Mouse (Mus musculus) fat pad, adult 2 months (tissue): Measurements from ENCODE around the gene Mctp1.

Experiments
- DNase-seq: peaks from one replicate; pipeline ENCODE4 v3.0.0-alpha.2; 2011; ENCODE audit warnings: low read depth, low spot score; ENCODE audit errors: extremely low read depth

Mctp1 gene

DNA sequence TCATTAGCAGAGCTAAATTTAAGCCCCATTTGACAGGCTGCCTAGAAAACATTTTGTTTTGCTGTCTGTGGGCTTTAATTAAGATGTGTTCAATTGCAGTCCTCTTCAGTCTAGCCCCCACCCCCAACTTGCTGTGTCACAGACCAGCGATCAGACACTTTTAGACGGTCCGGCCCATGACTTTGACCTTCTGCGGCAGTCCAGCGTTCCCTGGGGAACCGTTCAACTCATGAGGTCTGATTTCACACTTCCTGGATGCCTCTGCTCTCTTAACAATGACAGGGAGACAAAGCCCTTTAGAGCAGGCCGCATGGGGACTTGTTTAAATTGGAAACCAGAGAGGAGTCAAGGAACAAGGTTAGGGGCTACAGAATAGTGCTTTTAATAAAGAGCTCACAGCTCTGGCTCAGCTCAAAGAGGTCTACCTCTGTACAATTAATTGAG, 426.2 kb downstream of the Mctp1 start:
- DNase-seq, result no peak

DNA sequence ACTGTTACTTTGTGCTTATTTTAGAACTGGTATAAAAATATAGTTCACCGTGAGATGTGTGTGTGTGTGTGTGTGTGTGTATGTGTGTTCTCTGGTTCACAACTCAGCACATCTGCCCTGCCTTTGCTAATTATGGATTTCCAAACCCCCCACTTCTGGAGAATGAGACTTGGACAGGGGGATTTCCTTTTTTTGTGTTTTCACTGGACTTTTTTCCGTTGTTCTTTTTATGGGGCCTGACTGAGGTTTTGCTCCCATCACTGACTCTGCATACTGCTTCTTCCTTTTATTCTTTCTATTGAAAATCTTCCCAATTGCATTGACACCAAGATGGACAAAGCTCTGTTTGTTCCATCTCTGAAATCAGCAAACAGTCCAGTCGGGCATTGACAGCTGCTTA, 438.7 kb downstream of the Mctp1 start:
- no peak for DNase-seq

GRCm38 (mm10) chr13:76824932-76825694, 440.8 kb downstream of the Mctp1 start:
- no peak for DNase-seq

DNA sequence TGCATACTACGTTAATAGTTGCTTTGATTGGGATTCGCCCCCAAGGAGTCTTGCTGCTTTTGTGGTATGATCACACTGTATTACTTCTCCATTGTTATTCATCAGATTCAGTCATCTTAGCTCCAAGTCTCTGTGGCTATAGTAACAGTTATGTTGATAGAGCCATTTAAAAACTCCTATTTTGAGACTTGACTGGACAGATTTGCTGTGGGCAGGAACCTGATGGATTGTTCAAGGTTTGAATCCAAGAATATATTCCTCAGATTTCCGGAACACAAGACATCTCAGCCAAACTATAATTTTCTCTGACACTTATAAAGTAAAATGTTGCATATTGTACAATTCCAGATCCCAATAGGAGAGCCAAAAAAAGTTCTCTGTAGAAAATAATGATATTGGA, 443.4 kb downstream of the Mctp1 start:
- no peak for DNase-seq

DNA sequence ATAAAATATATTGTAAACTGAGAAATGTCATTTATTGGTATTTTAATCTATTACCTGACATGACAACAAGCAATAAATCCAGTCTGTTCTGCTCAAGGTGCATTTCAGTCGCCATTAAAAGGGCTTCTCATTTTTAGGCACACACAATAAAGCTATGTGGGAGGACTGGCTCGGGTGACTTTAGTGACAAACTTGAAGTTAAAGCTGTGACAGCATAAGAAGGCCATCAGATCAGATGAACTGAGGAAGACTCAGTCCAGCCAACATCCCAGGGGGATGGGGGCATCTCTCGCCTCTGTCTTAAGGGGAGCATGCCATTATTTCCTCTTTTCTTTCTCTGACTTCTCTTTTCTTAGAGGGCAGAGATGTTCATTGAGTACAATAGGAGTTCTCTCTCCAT, 453.7 kb downstream of the Mctp1 start:
- no peak for DNase-seq

- no peak for DNase-seq
Measured at GRCm38 (mm10) chr13:76840712-76841111, 456.4 kb downstream of the Mctp1 start.

DNA sequence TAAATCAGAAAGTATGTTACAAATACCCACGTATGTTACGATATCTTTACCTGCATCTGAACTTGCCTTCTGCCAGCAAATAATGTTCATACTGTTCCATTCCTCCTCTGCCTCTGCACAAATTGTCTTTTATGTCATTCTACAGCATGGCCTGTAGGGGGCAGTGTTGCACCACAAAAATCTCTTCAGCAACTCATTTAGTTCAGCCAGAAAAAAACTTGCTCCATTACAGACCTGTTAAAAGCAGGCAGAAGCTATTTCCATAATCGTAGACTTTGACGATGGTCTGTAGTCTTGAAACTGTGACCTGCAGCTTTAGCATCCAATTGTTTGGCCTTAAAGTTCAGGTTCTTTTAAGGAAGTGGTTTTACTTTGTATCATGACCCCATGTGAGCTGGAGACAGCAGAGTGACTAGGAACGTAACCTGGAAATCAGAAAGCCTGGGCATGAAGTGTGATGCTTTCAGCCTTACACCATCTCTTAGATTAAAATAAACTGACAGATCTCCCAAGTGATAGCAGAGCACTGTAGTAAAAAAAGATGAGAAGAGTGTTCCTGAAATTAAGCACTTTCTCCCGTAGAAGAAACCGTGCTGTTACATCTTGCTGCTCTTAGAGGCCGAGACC, 460.4 kb downstream of the Mctp1 start:
- no peak for DNase-seq

GRCm38 (mm10) chr13:76850412-76851054, 466.2 kb downstream of the Mctp1 start:
- no peak for DNase-seq

GRCm38 (mm10) chr13:76854306-76854705, 470.0 kb downstream of the Mctp1 start:
- DNase-seq, result no peak

- DNase-seq, result peak; percentile 87
Measured at GRCm38 (mm10) chr13:76855021-76855420, 470.7 kb downstream of the Mctp1 start.

DNA sequence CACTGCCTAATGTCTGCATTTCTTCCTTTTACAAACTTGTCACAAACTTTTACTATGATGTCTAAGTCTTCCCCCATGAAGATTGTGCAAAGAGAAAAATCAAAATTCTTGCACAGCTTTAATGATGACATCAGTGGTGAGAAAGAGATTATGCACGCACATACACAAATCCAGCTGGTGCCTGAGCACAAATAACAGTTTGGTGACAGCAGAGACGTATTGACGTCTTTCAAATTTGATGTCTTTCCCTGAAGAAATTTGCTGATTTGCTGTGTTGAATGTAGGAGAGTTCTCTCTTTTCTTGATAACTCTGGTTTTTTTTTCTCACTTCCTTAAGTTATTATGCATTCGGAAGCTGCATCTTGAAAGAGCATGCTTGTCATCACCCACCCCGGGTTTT, 472.7 kb downstream of the Mctp1 start:
- no peak for DNase-seq

DNA sequence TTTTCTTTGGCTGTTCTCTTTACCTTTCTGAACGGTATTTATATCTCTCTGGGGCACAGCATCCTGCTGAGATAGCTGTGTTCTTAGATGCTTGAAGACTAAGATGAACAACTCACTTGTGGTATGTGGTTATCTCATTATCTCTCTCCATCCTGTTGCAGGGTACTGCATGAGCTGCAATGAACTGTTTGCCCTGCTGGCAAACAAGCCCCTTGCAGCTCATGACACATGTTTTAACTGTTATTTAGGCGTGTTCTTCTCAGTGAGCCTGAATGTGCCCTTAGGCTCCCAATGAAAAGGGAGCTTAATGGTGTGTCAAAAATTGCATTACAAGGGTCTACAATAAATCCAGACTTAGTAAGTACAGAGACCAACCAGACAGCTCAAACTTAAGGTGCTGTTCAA, 473.7 kb downstream of the Mctp1 start:
- DNase-seq, result no peak

DNA sequence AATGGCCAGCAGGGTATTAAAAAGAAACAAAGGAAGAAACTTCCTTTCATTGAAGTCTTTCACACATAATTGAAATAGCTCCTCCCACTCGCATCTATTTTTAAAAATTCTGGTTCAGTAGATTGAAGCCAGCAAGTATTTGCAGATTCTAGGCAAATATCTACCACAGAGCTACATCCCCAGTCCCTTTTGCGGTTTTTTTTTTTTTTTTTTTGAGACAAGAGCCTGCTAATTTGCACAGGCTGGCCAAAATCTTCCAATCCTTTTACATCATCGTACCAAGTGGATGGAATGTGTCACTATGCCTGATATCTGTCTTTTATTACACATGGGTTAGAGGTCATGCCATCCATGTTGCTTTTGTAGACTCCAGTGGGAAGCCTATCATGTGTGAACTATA, 486.0 kb downstream of the Mctp1 start:
- no peak for DNase-seq

DNA sequence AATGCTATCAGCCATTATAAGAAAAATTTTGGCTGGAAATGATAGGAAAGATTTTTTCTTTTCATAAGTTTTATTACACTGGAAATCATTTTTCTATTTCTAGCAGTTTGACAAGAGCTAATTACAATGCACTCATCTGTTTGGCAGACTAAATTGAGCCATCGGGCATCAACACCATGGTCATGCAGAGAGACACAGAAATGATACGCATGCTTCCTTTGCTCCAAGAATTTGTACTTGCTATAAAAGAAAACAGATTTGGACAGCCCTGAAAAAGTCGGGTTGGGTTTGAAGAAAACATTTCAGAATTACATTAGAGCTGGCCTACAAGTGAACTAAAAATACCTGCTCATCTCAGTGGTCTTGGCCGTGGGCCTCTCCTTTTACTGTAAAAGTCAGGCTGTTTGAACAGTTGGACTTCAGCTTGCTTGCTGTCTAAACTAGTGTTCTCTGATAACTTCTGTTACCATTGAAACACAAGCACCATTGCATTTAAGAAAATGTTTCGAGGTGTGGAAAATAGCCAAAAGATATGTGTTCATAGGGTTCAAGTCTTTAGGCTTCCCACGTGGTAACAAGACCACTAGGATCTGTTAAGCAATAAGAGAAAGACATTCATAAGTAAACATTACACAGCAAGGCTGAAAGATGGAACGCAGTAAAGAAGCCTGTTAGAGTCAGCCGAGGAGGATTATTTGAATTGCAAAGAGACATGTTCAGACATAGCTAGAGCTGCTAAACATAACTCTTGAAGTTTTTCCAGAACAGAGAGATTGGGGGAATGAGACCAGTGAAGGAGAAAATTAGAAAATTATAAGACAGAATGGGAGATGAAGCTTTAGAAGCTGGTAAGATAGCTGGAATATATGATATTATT, 493.8 kb downstream of the Mctp1 start:
- no peak for DNase-seq

DNA sequence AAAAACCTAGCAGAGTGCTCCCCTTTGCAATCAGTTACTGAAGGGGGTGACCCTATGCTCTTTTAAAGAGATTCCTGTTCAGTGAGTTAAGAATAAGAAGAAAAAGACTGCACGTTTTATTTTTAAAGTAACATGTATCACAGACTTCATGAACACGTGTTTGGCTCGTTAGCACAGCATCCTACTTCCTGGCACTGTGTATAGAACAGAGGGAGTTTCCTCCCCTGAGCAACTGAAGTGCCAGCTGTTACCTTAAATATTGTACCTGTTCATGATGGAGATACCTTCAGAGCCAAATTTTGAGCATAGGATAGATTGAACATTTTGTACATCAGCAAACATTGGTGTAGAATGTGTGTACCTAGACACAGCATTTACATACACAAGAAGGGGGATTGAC, 494.7 kb downstream of the Mctp1 start:
- DNase-seq, result no peak

- DNase-seq, result no peak
Measured at GRCm38 (mm10) chr13:76884517-76885092, 500.3 kb downstream of the Mctp1 start.

GRCm38 (mm10) chr13:76892987-76893386, 508.7 kb downstream of the Mctp1 start:
- no peak for DNase-seq

DNA sequence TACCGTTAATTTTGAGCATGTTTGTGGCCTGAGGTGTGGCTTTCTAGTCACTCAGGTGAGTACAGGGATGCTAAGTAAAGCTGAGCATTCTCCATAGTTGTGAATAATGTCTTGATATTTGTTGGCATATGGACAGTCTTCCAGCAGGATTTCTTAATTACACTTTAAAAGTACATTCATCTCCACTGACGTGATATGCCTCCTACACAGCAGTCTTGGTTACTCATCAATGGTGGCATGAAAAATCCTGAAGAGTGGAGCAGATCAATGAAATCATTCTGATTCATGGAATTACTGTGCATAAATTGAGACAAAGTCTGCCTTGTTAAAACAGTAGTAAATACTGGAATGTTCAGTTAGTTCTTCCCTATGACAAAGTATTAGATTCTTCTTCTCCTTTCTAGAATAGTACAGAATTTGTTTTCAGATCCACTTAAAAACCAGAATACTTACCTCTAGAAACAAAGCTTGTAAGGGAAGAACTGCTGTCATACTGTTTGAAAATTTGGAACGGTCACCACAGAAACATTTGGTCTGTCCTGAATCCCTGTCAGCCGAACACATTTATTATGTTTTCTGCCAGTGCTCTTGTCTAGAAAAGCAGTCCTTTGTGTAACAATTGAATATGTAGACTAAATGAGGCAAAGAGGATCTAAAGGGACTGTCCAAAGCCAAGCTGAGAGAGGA, 511.6 kb downstream of the Mctp1 start:
- no peak for DNase-seq

DNA sequence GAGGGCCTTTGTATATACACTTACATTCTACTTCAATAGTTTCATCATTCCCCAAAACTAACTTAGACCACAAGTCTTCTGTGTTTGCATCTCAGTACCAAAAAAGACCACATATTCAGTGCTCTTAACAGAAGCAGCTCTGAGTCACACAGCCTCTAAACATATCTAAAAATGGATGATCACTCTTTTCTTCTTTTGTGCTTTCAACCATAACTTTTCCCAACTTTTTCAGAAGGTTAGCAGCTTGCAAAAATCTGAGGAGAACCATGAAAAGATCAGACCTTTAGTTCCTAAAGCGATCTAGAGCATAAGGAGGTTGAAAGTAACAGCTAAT, 512.1 kb downstream of the Mctp1 start:
- DNase-seq, result no peak

DNA sequence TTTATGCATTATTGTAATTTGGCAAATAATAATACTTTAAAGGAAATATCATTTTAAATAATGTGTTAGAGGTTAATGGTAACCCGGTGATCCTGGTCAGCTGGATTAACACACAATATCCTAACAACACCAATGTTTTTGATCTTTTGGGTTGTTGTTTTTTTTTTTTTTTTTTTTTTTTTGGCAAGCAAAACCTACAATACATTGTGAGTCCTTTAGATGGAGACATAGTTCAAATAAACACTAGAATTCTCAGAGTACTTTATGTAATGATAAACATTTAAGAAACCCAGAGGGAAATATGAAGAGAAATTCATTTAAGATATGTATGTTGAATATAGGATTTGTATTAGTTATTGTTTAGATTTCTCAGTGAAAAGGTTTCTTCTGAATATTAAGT, 534.0 kb downstream of the Mctp1 start:
- DNase-seq, result no peak
